Mouse (Mus musculus) adrenal gland, postnatal 10 days (tissue): ENCODE measurements around the gene Glt6d1. TPM values are rescaled to one million over a fixed set of nuclear protein-coding genes. Genes with fewer than 3 reads are reported as not detected.
A peak's percentile ranks its signal among the peaks of the same experiment; 100 is the strongest.

Source experiments
- DNase-seq: peaks from one replicate; pipeline ENCODE4 v3.0.0; 2021; ENCODE audit warnings: mixed read lengths
- total RNA-seq, 2 experiments: library from RNA; stranded (reverse); gene quantifications; 2 replicates each; pipeline ENCODE4 v1.2.3; 2021

The Glt6d1 gene
- total RNA-seq, 2 experiments from 2014 or later, result not detected

DNA sequence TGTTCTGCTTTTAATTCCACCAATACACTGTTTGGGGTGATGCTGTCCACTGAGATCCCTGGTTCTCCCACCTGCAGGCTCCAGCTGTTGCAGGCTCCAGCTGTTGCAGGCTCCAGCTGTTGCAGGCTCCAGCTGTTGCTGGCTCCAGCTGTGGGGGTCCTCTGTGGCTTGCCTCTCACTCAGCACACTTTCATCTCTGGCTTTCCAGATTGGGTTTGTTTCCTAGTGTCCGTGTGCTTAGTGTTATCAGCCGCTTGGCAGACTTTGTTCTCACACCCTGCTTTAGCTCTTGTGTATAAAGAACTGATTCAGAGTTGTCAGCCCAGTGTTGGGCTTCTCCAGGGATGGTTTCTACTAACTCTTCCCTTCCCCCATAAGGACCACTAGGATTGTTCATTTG, 18.0 kb downstream of the Glt6d1 start:
- no peak for DNase-seq

- DNase-seq, result no peak
Measured at GRCm38 (mm10) chr2:25789092-25789491, 26.6 kb downstream of the Glt6d1 start.

GRCm38 (mm10) chr2:25785573-25786322, 29.9 kb downstream of the Glt6d1 start:
- no peak for DNase-seq

DNA sequence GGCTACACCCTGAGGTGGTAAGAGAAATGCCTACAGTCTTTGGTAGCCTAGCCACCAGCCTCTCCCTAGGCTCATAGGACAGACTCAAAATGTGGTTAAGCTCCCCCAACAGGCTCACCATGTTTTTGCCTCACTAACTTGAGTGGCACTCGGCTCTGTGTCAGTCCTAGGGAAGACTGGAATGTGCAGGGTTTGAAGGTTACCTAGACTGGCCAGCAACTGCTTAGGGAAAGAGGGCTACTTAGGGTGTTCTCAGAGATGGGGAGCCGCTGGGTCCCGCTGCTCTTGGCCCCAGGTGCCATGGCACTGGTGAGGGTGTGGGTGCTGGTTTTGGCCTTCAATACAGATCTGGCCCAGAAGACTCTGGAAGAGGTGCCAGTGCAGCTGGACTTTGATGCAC, 33.7 kb downstream of the Glt6d1 start, which contains the start of gene Gm13539:
TSS of gene Gm13539 (plus strand) at position 301 of the 400 bp plus-strand sequence.
- DNase-seq, result no peak

- DNase-seq, result no peak
Measured at GRCm38 (mm10) chr2:25780921-25781320, 34.7 kb downstream of the Glt6d1 start.

- no peak for DNase-seq
Measured at GRCm38 (mm10) chr2:25779076-25779475, 36.6 kb downstream of the Glt6d1 start.

DNA sequence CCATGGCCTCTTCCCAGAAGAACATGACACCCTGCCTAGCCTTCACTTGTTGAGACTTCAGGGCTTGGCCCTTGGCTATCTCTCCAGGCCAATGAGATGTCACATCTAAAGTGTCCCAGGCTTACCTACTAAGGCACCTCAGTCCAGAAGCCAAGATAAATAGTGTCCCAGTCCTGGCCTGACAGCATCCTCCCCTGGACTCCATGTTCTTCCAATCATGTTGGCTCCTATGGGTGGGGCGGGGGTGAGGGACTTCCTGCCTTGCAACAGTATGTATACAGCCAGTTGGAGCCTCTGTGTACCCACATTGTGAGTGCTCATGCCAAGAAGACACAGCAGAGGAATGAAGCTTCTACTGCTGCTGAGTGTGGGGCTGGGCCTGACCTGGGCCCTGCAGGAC, 38.9 kb downstream of the Glt6d1 start, which contains the start of gene Lcn11:
TSS of gene Lcn11 (plus strand) at position 301 of the 400 bp plus-strand sequence.
- no peak for DNase-seq

DNA sequence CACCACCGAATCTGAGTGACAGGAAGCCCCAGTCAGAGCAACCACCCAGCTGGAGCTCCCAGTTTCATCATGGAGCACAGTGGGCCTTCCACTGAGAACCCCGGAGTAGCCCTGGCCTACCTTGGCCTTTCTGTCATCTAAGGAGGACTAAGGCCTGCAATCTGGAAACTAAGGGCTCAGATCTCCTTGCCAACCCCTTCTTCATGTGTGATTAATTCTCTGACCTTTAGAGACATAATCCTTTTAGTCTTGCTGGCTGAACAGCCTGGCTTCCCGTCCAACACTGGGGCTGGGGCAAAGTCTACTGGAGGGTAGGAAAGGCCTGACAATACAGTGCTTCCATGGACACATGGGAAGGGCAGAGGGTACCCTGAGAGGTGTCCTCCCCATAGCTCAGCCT, 39.7 kb downstream of the Glt6d1 start:
- peak; percentile 26 for DNase-seq

- no peak for DNase-seq
Measured at GRCm38 (mm10) chr2:25774640-25775039, 41.0 kb downstream of the Glt6d1 start.

GRCm38 (mm10) chr2:25773507-25773906, 42.1 kb downstream of the Glt6d1 start:
- peak; percentile 25 for DNase-seq

DNA sequence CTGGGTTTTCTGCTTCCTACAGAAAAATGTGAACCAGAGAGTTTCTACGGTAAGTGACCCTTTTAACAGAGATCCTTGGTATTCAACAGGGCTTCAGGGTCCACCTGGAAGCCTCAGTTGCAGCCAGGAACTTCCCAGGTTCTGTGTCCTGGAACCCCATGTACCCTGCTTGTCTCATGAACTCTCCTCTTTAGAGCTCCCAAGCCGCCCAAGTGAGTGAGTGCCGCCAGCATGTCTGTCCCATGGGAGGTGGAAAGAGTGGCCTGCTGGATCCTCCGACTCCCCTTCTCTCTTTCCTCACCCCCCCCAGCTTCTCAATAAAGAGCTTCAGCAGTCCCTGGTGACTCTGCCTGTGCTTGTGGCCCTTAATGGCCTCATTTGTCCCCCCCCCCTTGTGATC, 47.9 kb downstream of the Glt6d1 start:
- no peak for DNase-seq

- DNase-seq, result no peak
Measured at GRCm38 (mm10) chr2:25765269-25765668, 50.4 kb downstream of the Glt6d1 start, which contains the start of gene Lcn3. Lcn3 (plus strand) TSS chr2:25765569.

GRCm38 (mm10) chr2:25758064-25758625, 57.5 kb downstream of the Glt6d1 start:
- no peak for DNase-seq

- no peak for DNase-seq
Measured at GRCm38 (mm10) chr2:25754201-25754600, 61.4 kb downstream of the Glt6d1 start.

Other genes with a start within 250 kb of the Glt6d1 start
- 1 to 10 TPM; 1.6 to 6.3 TPM for gene Mamdc4, start 241.0 kb downstream of the Glt6d1 start, total RNA-seq
- gene Phpt1, start 240.6 kb downstream of the Glt6d1 start, total RNA-seq, result 10 to 100 TPM; 63.5 to 82.8 TPM
- gene Ajm1, start 234.1 kb downstream of the Glt6d1 start, total RNA-seq, result 1 to 10 TPM; 1.8 to 2.2 TPM
- gene Rabl6, start 207.3 kb downstream of the Glt6d1 start, total RNA-seq, result 10 to 100 TPM; 70.0 to 88.5 TPM
- not detected for gene Ccdc183, start 198.2 kb downstream of the Glt6d1 start, total RNA-seq
- 10 to 100 TPM; 28.2 to 30.8 TPM for gene Tmem141, start 193.8 kb downstream of the Glt6d1 start, total RNA-seq
- 10 to 100 TPM; 11.3 to 15.8 TPM for gene Fcna, start 187.8 kb downstream of the Glt6d1 start, total RNA-seq
- 1 to 10 TPM in 1 of 2 experiments, not detected in 1; 1.6 TPM for gene Lcn8, start 162.7 kb downstream of the Glt6d1 start, total RNA-seq
- gene Lcn5, start 157.9 kb downstream of the Glt6d1 start, total RNA-seq, result not detected
- not detected for gene Lcn6, start 139.1 kb downstream of the Glt6d1 start, total RNA-seq
- not detected for gene Lcn10, start 133.1 kb downstream of the Glt6d1 start, total RNA-seq
- gene Obp2a, start 115.8 kb downstream of the Glt6d1 start, total RNA-seq, result 1 to 10 TPM; 2.4 to 2.6 TPM
- 10 to 100 TPM; 40.8 to 42.7 TPM for gene Bmyc, start 109.1 kb downstream of the Glt6d1 start, total RNA-seq
- gene Obp2b, start 78.8 kb downstream of the Glt6d1 start, total RNA-seq, result not detected
- not detected for gene Lcn3, start 50.3 kb downstream of the Glt6d1 start, total RNA-seq
- gene Lcn11, start 38.8 kb downstream of the Glt6d1 start, total RNA-seq, result not detected
- not detected for gene Gm13539, start 33.6 kb downstream of the Glt6d1 start, total RNA-seq
- gene Lcn9, start 7.3 kb upstream of the Glt6d1 start, total RNA-seq, result not detected
- gene Sohlh1, start 31.4 kb upstream of the Glt6d1 start, total RNA-seq, result not detected
- gene Kcnt1, start 47.9 kb upstream of the Glt6d1 start, total RNA-seq, result 1 to 10 TPM; 4.0 to 7.2 TPM
- gene Camsap1, start 167.4 kb upstream of the Glt6d1 start, total RNA-seq, result 10 to 100 TPM; 28.2 to 28.7 TPM
- 10 to 100 TPM; 50.5 to 77.3 TPM for gene Ubac1, start 205.9 kb upstream of the Glt6d1 start, total RNA-seq